Mouse (Mus musculus): ENCODE results near the gene Plcb4.

DNA sequence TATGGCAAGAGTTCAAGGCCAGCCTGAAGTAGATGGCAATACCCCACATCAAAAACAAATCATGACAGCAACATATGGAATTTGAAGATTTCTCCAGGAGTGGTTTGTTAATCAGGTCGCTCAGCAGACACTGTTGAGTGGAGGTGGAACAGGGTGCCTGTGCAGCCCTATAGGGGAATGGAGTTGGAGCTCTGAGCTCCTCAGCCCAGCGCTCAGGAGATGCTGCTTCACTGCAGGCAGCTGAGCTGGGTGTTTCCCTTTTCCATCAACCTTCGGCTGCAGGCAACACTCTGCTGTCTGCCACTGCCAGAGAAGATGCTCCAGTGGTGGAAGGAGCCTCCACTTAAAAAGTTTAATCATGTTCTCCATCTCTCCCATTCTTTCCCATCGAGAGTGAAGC is 149.5 kb downstream of the Plcb4 start:
- TF ChIP-seq HCFC1 (IDR thresholded peaks at IDR 0.05; ENCODE audit: borderline replicate concordance, insufficient read depth, low read length) = no peak
- TF ChIP-seq ZNF384 (IDR thresholded peaks at IDR 0.05; ENCODE audit: low read depth, low read length) = no peak
